Mouse (Mus musculus): ENCODE data around the gene Fhit. TPM values are rescaled to one million over a fixed set of nuclear protein-coding genes. Genes with fewer than 3 reads are reported as not detected.
"Not testable (repeated sequence)": the region's sequence is repeated elsewhere in the genome, so short reads cannot be mapped to it uniquely, and the experiment has no call there.

Fhit gene
- polyA plus RNA-seq, 1 experiment from 2014 or later, result 12.6 TPM

DNA sequence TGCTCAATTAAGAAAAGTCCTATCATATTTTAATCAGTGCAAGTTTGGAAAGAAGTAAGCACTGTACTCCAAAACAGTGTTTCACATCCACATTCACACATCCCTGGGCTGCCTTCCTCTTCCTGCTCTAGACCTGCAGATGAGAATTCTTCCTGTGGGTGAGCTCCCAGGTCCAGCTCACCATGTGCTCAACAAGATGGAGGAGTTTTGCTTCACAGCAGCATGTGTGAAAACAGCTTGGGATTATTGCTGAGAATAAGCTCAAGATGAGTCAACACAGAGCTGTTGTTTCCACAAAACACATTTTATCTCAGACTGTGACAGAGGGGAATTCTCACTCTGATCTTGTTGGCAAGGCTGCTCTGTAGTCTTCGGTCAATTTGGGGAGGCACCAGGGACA, 1265.3 kb downstream of the Fhit start:
- Histone ChIP-seq H3K27me3 (ENCODE audit: control insufficient read depth, insufficient read depth, low read length) (no peaks in the 10 kb centered on the region), H3K36me3 (replicated peaks; ENCODE audit: control insufficient read depth, insufficient read depth) (no peaks in the 10 kb centered on the region), H3K4me1 (replicated peaks; ENCODE audit: control insufficient read depth, insufficient read depth, low read length) (no peaks in the 10 kb centered on the region), H3K4me2 (replicated peaks) (no peak overlapping the region), H3K27ac (no peak overlapping the region), H3K9me3 (ENCODE audit: control insufficient read depth, low read length) (no peaks in the 10 kb centered on the region), H3K9ac (no peak overlapping the region), H3K4me3 (replicated peaks; ENCODE audit: low read length) (no peak overlapping the region)
- DNase-seq (ENCODE audit: low spot score) (no peak), ATAC-seq (ENCODE audit: low FRiP score) (no peak)
- WGBS, result 90% methylated on average over 1 of the region's 1 CpGs

DNA sequence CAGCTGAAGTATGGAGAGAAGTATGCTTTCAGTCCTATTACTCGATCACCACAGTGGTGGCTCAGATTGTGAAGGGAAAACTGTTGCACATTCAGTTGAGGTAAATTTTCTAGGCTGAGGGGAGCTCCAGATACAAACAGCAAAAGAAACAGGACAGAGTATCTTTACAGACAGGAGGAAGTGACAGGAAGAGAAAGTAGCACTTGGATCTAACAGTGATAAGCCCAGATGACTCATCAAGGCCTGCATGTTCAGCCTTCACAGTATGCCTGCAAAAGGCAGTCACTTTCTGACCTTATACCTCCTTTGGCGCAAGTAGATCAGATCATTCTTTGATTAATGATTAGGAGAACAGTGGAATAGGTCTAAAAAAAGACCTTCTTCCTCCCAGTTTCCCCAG, 1309.8 kb downstream of the Fhit start:
- Histone ChIP-seq H3K4me1 (replicated peaks; ENCODE audit: control insufficient read depth, insufficient read depth, low read length) (no peaks in the 10 kb centered on the region), H3K9ac (no peak overlapping the region), H3K27ac (no peak overlapping the region), H3K4me2 (replicated peaks) (no peak overlapping the region), H3K9me3 (ENCODE audit: control insufficient read depth, low read length) (no peaks in the 10 kb centered on the region), H3K4me3 (replicated peaks; ENCODE audit: low read length) (no peak overlapping the region), H3K36me3 (replicated peaks; ENCODE audit: control insufficient read depth, insufficient read depth) (no peaks in the 10 kb centered on the region), H3K27me3 (ENCODE audit: control insufficient read depth, insufficient read depth, low read length) (no peaks in the 10 kb centered on the region)
- DNase-seq (ENCODE audit: low spot score), result no peak
- ATAC-seq (ENCODE audit: low FRiP score), result no peak
- 86% methylated on average over 2 of the region's 2 CpGs for WGBS

DNA sequence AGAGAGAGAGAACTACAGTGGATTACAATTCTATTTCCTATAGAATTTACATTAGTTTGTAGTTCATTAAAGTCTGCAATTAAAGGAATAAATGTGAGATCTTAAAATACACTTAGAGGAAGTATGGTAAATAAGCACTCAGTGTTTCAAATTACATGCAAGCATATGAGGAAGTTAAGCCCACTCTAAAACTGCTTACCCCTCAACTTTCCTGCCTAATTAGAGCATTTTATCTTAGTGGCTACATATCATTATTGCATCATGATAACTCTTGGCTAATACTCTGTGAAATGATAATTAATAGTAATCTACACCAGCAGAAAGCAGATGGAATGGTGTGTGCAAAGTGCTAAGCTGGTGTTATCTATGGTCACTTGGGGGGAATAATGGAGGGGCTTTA, 1329.5 kb downstream of the Fhit start:
- no peak overlapping the region for H3K27ac ChIP-seq
- ATAC-seq (ENCODE audit: low FRiP score), result no peak
- no peak overlapping the region for H3K4me2 ChIP-seq (replicated peaks)
- H3K9ac ChIP-seq, result no peak overlapping the region
- no peak overlapping the region for H3K4me3 ChIP-seq (replicated peaks; ENCODE audit: low read length)
- no peaks in the 10 kb centered on the region for H3K4me1 ChIP-seq (replicated peaks; ENCODE audit: control insufficient read depth, insufficient read depth, low read length)
- no peaks in the 10 kb centered on the region for H3K36me3 ChIP-seq (replicated peaks; ENCODE audit: control insufficient read depth, insufficient read depth)
- DNase-seq (ENCODE audit: low spot score), result no peak
- no peaks in the 10 kb centered on the region for H3K9me3 ChIP-seq (ENCODE audit: control insufficient read depth, low read length)
- no peaks in the 10 kb centered on the region for H3K27me3 ChIP-seq (ENCODE audit: control insufficient read depth, insufficient read depth, low read length)

DNA sequence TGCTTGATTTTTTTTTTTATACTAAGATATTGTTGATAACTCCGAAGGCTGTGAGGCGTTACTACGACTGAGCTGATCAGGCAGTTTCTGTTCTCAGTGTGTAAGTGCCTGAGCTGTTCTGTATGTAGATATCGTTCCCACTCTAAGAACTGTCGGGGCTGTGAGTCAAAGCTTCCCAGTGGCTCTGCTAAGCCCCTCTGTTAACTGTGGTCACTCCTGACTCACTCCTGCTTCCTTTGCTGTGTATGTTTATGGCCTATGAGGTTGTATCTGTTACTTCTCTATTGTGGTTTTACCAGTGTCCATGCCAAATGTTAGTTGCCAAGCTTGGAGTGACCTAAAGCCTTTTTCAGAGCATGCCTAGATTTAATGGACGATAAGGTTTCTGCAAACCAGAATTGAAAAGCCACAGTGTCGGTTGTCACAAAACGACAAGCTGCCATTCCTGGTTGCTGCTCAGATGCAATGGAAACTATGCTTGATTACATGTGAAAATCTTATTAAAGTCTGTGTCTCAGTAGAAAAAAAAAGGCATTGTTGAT, 1333.1 kb downstream of the Fhit start:
- not testable (repeated sequence) for DNase-seq (ENCODE audit: low spot score); H3K27me3 ChIP-seq (ENCODE audit: control insufficient read depth, insufficient read depth, low read length); H3K36me3 ChIP-seq (replicated peaks; ENCODE audit: control insufficient read depth, insufficient read depth); H3K27ac ChIP-seq; H3K4me2 ChIP-seq (replicated peaks); ATAC-seq (ENCODE audit: low FRiP score); H3K4me1 ChIP-seq (replicated peaks; ENCODE audit: control insufficient read depth, insufficient read depth, low read length); H3K9ac ChIP-seq; H3K9me3 ChIP-seq (ENCODE audit: control insufficient read depth, low read length); H3K4me3 ChIP-seq (replicated peaks; ENCODE audit: low read length)
- WGBS, result 85% methylated on average over 8 of the region's 8 CpGs

DNA sequence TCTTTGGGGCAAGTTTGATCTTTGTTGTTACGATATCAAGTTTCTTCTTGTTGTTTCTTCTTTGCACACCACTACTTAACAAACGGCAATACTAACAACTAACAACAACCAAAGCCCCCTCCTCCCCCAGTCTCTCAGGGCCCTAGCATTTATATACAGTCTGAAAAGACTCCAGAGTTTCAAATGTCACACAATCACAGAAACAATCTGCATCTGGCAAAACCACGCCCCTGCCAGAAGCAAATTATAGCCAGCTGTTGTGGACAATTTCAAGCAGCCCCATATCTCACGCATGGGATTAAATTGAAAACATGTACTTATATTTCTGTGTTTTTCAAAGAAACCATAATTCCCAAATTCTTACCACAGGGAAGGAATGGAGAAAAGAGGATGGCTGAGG, 1345.9 kb downstream of the Fhit start:
- Histone ChIP-seq H3K27me3 (ENCODE audit: control insufficient read depth, insufficient read depth, low read length) (no peaks in the 10 kb centered on the region), H3K4me1 (replicated peaks; ENCODE audit: control insufficient read depth, insufficient read depth, low read length) (peaks cover 9% of the 10 kb centered on the region), H3K4me3 (replicated peaks; ENCODE audit: low read length) (no peak overlapping the region), H3K9ac (no peak overlapping the region), H3K27ac (no peak overlapping the region), H3K9me3 (ENCODE audit: control insufficient read depth, low read length) (no peaks in the 10 kb centered on the region), H3K36me3 (replicated peaks; ENCODE audit: control insufficient read depth, insufficient read depth) (no peaks in the 10 kb centered on the region), H3K4me2 (replicated peaks) (no peak overlapping the region)
- no peak for DNase-seq (ENCODE audit: low spot score)
- 85% methylated on average over 4 of the region's 4 CpGs for WGBS
- ATAC-seq (ENCODE audit: low FRiP score), result no peak

DNA sequence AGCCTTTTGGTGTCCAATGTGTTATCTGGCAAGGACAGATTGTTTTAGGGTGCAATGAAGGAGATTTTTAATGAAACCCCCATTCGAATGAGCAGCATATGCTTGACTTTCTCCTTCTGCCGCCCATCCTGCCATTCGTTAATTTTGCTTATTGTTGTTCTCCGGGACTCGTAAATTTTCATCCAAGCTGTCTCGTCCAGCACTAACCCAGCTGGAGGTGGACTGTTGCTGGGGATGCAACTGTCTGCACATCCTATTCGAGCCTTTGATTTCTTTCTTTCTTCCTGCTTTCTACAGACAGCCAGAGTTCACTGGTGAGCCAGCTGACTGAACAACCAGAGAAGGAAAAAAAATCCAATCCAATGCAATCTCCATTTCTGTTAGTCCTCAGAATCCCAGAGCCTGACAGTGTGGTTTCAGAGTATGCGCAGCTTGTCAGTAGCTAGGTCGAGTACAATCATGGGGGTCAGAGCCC, 1350.0 kb downstream of the Fhit start:
- no peak overlapping the region for H3K4me3 ChIP-seq (replicated peaks; ENCODE audit: low read length)
- WGBS, result 45% methylated on average over 9 of the region's 9 CpGs
- no peaks in the 10 kb centered on the region for H3K36me3 ChIP-seq (replicated peaks; ENCODE audit: control insufficient read depth, insufficient read depth)
- peaks cover 11% of the 10 kb centered on the region for H3K4me1 ChIP-seq (replicated peaks; ENCODE audit: control insufficient read depth, insufficient read depth, low read length)
- ATAC-seq (ENCODE audit: low FRiP score), result peak; percentile 17; the same call in 1 of the 2 replicates
- peak overlapping the region; percentile 48 for H3K27ac ChIP-seq
- no peaks in the 10 kb centered on the region for H3K9me3 ChIP-seq (ENCODE audit: control insufficient read depth, low read length)
- H3K4me2 ChIP-seq (replicated peaks), result peak overlapping the region; percentile 11
- peak; percentile 29 for DNase-seq (ENCODE audit: low spot score)
- 0 out of 2 replicates have a peak overlapping the region, but pooled peaks have one; percentile 12 for H3K9ac ChIP-seq
- H3K27me3 ChIP-seq (ENCODE audit: control insufficient read depth, insufficient read depth, low read length), result no peaks in the 10 kb centered on the region

DNA sequence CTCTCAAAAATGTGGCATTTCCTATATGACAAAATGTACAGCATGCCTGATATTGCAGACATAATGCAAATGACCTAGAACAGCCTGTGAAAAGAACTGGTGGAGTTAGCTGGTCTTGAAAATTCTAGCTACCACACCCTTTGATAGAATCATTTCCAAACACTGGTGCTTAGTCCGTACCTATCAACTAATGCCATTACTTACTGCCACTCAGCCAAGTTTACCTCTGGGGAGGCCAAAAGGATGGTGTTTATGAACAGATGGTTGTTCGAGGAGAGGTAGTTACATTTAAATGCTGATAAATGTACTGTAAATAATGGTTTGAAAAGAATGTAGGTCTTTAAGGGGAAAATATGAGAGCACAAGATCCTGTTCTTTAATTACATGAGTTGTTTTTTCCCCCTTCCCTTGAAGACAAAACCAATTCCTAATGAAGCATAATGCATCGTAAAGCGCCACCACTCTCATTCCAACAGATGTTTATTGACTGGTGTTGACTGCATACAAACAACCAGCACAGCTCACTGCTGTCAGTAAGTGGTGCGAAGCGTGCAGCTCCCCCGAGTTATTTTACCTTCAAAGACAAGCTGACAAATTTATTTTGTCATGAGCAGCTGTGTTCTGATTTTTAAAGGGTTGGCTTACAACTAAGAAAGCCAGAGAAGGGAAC, 1350.5 kb downstream of the Fhit start:
- Histone ChIP-seq H3K4me1 (replicated peaks; ENCODE audit: control insufficient read depth, insufficient read depth, low read length) (peaks cover 11% of the 10 kb centered on the region), H3K36me3 (replicated peaks; ENCODE audit: control insufficient read depth, insufficient read depth) (no peaks in the 10 kb centered on the region), H3K27ac (peak overlapping the region; percentile 48), H3K4me2 (replicated peaks) (peak overlapping the region; percentile 11), H3K9ac (0 out of 2 replicates have a peak overlapping the region, but pooled peaks have one; percentile 12), H3K27me3 (ENCODE audit: control insufficient read depth, insufficient read depth, low read length) (no peaks in the 10 kb centered on the region), H3K4me3 (replicated peaks; ENCODE audit: low read length) (no peak overlapping the region), H3K9me3 (ENCODE audit: control insufficient read depth, low read length) (no peaks in the 10 kb centered on the region)
- ATAC-seq (ENCODE audit: low FRiP score), result peak; percentile 59
- WGBS, result 50% methylated on average over 7 of the region's 7 CpGs
- peak; percentile 45 for DNase-seq (ENCODE audit: low spot score)

DNA sequence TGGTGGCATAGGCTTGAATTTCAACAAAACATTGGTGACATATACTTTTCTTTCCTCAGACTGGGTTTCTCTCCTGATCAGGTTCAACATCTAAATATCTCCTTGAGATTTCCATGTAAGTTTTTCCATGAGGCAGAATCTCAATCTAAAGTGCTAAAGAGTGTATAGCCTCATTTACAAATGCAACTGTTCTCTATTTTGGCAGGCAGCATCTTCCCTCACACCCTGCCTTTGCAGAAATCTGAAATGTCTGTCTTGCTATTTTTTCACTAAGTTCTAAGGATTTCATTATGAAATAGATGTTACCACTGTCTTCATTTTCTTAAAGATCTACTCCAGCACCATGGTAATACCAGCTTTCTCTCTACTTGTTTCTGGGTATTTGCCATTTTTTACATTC, 1368.4 kb downstream of the Fhit start:
- Histone ChIP-seq H3K27me3 (ENCODE audit: control insufficient read depth, insufficient read depth, low read length) (no peaks in the 10 kb centered on the region), H3K9me3 (ENCODE audit: control insufficient read depth, low read length) (no peaks in the 10 kb centered on the region), H3K4me3 (replicated peaks; ENCODE audit: low read length) (no peak overlapping the region), H3K27ac (no peak overlapping the region), H3K4me2 (replicated peaks) (no peak overlapping the region), H3K4me1 (replicated peaks; ENCODE audit: control insufficient read depth, insufficient read depth, low read length) (no peaks in the 10 kb centered on the region), H3K36me3 (replicated peaks; ENCODE audit: control insufficient read depth, insufficient read depth) (no peaks in the 10 kb centered on the region), H3K9ac (no peak overlapping the region)
- DNase-seq (ENCODE audit: low spot score) (no peak), ATAC-seq (ENCODE audit: low FRiP score) (no peak)

DNA sequence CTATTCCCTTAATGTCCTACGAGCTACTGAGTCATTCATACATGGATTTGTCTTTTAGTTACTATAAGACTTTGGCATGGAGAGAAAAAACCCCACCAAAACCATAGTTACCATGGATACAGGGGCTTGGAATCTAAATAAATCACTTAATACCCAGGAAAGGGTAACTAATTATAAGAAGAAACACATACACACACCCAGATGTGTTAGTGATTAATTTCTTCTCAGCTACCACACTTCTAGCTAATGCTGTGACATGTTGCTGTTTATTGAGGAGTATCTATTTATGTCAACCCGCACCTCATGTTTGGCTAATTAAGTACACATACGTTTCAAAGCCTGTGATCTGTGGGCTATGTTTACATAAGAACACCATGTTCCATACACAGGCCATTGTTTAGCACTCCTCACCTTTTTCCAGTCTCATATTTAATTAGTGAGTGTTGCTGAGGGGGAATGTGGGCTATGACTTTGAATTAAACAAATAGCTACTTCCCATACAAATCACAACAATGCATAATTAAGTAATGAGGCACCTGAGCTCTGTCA, 1373.4 kb downstream of the Fhit start:
- Histone ChIP-seq H3K36me3 (replicated peaks; ENCODE audit: control insufficient read depth, insufficient read depth) (no peaks in the 10 kb centered on the region), H3K27ac (no peak overlapping the region), H3K4me2 (replicated peaks) (no peak overlapping the region), H3K27me3 (ENCODE audit: control insufficient read depth, insufficient read depth, low read length) (no peaks in the 10 kb centered on the region), H3K4me3 (replicated peaks; ENCODE audit: low read length) (no peak overlapping the region), H3K9ac (no peak overlapping the region), H3K4me1 (replicated peaks; ENCODE audit: control insufficient read depth, insufficient read depth, low read length) (no peaks in the 10 kb centered on the region), H3K9me3 (ENCODE audit: control insufficient read depth, low read length) (no peaks in the 10 kb centered on the region)
- no peak for ATAC-seq (ENCODE audit: low FRiP score)
- DNase-seq (ENCODE audit: low spot score), result no peak
- WGBS, result 38% methylated on average over 3 of the region's 3 CpGs
